Mouse (Mus musculus): ENCODE data around the gene Cactin. TPM values are rescaled to one million over a fixed set of nuclear protein-coding genes. Genes with fewer than 3 reads are reported as not detected.

Gene Cactin
- polyA plus RNA-seq, 1 experiment = 41.4 TPM

DNA sequence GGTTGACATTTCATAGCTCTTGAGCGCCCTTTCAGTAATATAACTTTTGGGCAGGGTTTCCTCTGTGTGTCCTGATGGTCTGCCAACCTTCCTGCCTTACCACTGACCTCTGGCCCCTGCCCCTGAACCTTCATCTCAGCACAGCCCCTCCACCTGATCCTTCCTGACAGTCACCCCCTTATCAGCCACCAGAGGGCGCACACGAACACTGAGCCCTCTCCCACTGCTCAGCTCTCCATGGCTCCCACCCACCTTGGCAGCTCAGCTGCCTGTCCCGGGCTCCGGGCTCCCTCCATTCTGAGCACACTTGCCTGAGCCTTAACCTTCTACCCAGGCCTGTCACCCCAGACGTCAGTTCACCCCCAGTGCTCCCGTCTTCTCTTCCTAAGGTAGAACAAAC is 31.6 kb upstream of the Cactin start:
- peak; percentile 95 for TF ChIP-seq CTCF (IDR thresholded peaks at IDR 0.05; ENCODE audit: borderline replicate concordance, extremely low read depth, insufficient read depth, insufficient read length)
- no peak for TF ChIP-seq POLR2A (IDR thresholded peaks at IDR 0.05; ENCODE audit: borderline replicate concordance, extremely low read depth, insufficient read depth, insufficient read length, poor library complexity, severe bottlenecking)
- peak; percentile 79 for DNase-seq (ENCODE audit: low read depth)

DNA sequence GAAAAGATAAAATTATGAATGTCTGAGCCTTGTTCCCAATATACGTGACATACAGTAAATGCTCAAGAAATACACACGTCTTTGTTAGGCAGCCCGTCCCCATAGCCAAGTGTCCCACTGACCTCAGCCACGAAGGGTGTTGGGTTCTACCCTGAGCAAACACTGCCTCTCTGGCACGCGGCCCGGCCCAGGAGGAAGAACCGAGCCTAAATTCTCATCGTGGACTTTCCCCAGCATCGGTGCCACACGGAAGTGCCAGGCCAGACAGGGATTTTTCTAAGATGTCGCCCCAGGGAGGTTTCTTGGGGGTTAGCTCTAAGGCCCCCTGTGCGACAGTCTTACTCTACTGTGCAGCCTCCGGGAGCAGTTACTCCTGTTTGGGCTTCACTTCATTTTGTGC is 31.1 kb upstream of the Cactin start:
- TF ChIP-seq POLR2A (IDR thresholded peaks at IDR 0.05; ENCODE audit: borderline replicate concordance, extremely low read depth, insufficient read depth, insufficient read length, poor library complexity, severe bottlenecking) (no peak), CTCF (IDR thresholded peaks at IDR 0.05; ENCODE audit: borderline replicate concordance, extremely low read depth, insufficient read depth, insufficient read length) (no peak)
- DNase-seq (ENCODE audit: low read depth) = no peak

DNA sequence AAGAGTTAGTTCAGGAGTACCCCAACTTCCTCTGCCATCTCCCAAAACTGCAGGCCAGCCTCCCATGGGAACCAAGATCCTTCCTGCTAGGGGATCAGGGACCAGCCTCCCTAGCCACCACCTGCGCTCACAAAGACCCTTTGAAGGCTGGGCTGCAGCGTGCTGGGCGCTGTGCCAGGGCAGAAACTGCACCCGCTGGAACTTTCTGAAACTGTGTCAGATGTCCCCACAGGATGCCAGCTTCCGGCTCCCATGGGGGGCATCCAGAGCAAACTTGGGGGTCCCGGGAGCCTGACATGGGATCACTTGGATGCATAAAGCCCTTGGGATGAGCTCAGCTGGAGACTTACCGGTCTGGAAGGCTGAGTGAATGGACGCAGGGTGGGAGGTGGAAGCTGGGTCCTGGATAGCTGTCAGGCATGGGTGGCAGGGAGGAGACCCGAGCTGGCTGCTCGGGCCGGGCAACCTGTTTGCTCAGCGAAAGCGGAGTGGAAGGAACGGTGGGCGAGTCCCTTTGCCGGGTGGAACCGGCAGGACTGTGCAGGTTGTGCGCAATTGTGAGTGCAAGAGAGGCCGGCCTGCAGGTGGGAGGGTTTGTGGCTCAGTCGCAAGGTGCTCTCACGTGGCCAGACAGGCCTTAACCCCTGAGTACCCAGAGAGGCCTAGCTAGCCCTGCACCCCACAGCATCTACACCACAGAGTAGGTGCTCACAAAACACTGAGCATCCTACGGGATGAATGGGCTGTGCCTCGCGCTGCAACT is 30.0 kb upstream of the Cactin start:
- TF ChIP-seq CTCF (IDR thresholded peaks at IDR 0.05; ENCODE audit: borderline replicate concordance, extremely low read depth, insufficient read depth, insufficient read length) (no peak), POLR2A (IDR thresholded peaks at IDR 0.05; ENCODE audit: borderline replicate concordance, extremely low read depth, insufficient read depth, insufficient read length, poor library complexity, severe bottlenecking) (no peak)
- DNase-seq (ENCODE audit: low read depth) = peak; percentile 66

DNA sequence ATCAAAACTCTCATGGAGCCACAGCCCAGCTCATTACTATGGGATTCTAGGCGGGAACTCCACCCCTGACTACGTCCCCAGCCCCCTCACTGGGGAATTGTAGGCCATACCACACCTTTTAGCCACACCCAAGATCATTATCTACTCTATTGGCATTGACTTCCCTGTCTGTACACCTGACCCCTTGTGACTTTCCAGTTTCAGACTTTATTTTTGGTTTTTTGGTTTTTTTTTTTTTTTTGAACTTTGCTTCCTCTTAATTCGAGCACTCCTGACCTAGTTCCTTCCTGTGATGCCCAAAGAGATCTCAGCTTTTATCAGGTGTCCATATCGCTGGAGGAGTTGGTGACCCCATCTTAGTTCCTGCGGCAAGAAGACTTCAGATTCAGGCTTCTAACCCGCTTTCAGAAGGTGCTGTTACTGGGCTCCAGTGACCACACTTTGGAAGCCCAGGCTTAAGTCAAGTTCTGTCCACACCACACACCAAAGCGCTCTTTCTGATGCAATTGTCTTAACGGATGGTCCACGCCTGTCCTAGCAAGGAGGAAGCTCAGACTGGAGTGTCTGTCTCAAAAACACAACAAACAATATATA is 29.3 kb upstream of the Cactin start, which contains the start of gene Tjp3:
TSS of gene Tjp3 (minus strand) at position 71 of the 594 bp plus-strand sequence.
- TF ChIP-seq CTCF (IDR thresholded peaks at IDR 0.05; ENCODE audit: borderline replicate concordance, extremely low read depth, insufficient read depth, insufficient read length) (no peak), POLR2A (IDR thresholded peaks at IDR 0.05; ENCODE audit: borderline replicate concordance, extremely low read depth, insufficient read depth, insufficient read length, poor library complexity, severe bottlenecking) (no peak)

DNA sequence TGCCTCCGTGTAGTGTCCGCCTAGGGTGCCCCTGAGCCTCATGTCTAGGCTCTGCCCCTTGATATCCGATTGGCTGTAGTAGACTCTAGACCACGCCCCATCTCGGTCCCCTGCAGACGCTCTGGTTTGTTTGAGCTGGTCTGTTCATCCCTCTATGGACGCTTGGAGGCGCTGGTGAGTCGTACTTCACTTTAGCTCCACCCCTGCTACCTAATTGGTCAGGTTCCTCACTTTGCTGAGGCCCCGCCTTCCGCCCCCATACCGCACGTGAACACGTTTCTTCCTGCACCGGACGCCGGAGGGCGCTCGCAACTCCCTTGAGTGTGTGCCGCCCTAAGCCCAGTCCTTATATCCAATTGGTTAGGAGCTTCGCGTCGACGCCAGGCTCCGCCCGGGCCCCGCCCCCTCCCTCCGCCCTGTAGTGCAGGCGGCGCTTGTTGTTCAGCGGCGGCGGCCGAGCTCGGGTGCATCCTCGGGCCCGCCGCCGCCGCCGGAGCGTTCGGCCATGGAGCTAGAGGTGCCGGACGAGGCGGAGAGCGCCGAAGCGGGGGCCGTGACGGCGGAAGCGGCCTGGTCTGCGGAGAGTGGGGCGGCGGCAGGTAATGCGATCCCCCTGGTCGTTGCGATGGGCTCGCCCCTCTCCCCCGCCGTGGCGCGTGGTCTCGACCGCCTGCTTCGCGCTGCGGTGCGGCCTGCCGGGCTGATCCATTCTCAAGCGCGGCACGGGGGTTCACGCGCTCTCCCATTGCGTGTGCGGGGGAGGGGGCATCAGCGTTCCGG is 28.2 kb upstream of the Cactin start, which contains the start of gene Pip5k1c:
TSS of gene Pip5k1c (plus strand) at position 410 of the 780 bp plus-strand sequence.
- TF ChIP-seq CTCF (IDR thresholded peaks at IDR 0.05; ENCODE audit: borderline replicate concordance, extremely low read depth, insufficient read depth, insufficient read length) (peak; percentile 83), POLR2A (IDR thresholded peaks at IDR 0.05; ENCODE audit: borderline replicate concordance, extremely low read depth, insufficient read depth, insufficient read length, poor library complexity, severe bottlenecking) (peak; percentile 98)
- peak; percentile 100 for DNase-seq (ENCODE audit: low read depth)

More for the DNA sequence above, 29.3 kb upstream of the Cactin start, which contains the start of gene Tjp3:
- no peak for DNase-seq (ENCODE audit: low read depth)

DNA sequence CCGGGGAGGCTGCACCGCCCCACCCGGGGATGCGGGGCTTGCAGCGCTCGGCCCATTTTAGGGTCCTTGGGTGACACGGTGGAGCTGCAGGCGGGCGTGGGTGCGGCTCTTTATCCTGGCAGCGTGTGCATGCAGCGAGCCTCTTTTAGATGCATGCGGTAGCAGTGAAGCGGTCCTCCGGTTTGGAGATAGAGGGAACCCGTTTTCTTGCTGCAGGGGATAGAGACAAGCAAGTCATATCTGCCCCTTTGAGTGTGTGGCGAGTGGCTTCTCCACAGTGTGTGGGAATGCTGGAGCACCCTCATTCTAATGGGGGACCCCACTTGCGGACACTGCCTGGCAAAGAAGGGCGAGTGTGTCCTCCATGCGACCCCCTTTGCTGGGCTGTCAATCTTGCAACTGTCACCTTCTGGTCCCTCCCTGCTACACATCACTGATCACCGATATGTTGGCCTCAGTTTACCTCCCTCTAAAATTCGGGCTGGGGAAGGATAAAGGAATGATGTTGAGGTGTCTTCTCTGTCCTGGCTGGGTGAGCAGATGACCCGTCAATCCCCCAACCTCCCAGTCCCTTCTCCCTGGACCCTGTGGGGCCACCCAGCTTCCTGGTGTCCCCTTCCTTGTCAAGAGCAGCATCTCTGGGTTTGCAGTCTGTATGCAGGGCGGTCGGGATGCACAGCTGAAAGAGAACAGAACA is 27.4 kb upstream of the Cactin start:
- DNase-seq (ENCODE audit: low read depth) = no peak
- no peak for TF ChIP-seq POLR2A (IDR thresholded peaks at IDR 0.05; ENCODE audit: borderline replicate concordance, extremely low read depth, insufficient read depth, insufficient read length, poor library complexity, severe bottlenecking)

DNA sequence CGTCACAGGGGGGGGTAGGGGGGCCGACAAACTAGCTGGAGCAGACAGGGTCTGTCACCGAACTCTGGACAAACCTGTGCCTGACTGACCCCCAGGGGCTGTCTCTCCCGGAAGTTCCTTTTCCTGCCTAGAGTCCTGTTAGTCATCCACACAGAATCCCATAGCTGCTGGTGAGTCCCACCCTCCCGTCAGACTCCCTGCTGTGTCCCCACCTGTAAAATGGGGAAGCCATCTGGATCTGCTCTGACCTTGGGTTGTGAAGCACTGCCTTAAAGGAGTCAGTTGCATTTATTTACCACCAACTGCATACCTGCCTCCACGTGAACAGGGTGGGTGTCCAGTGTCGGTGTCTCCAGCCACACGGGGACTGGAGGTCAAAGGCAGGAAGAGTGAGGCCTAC is 26.5 kb upstream of the Cactin start:
- DNase-seq (ENCODE audit: low read depth) = no peak
- no peak for TF ChIP-seq CTCF (IDR thresholded peaks at IDR 0.05; ENCODE audit: borderline replicate concordance, extremely low read depth, insufficient read depth, insufficient read length)
- TF ChIP-seq POLR2A (IDR thresholded peaks at IDR 0.05; ENCODE audit: borderline replicate concordance, extremely low read depth, insufficient read depth, insufficient read length, poor library complexity, severe bottlenecking) = no peak

DNA sequence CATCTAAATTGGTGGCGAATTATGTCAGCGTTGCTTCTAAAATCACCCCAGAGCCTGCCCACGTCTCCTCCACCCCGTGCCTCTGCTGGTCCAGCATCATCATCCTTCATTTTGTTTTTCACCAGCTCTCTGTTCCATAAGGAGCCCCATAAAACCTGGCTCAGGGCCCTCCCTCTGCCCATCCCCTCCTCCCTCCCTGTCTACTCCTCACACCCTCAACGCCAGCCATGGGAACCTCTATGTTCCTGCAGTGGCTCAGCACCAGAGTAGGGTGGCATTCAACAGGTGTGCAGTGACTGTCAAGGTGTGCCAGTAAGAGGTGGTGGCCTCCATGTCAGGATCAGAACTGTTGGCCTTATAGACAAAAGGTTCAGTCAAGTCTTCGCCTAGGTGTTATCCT is 25.7 kb upstream of the Cactin start:
- TF ChIP-seq CTCF (IDR thresholded peaks at IDR 0.05; ENCODE audit: borderline replicate concordance, extremely low read depth, insufficient read depth, insufficient read length) (no peak), POLR2A (IDR thresholded peaks at IDR 0.05; ENCODE audit: borderline replicate concordance, extremely low read depth, insufficient read depth, insufficient read length, poor library complexity, severe bottlenecking) (no peak)
- DNase-seq (ENCODE audit: low read depth) = no peak

DNA sequence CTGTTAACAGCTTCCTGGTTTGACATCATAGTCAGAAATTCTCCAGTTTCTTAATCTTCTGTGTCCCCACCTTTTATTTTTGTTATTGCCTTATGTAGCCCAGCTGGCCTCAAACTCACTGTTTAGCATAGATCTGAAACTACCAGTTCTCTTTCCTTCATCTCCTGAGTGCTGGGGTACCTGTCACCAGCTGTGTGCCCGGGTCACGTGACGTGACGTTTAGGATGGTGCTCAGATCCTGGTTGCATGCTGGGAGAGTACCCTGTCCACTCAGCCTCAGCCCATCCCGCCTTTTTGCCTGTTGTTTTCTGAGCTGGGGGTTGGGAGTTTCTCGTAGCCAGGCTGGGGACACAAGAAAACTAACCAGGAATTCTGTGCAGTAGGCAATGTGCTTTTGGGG is 23.7 kb upstream of the Cactin start:
- no peak for DNase-seq (ENCODE audit: low read depth)
- no peak for TF ChIP-seq CTCF (IDR thresholded peaks at IDR 0.05; ENCODE audit: borderline replicate concordance, extremely low read depth, insufficient read depth, insufficient read length)
- no peak for TF ChIP-seq POLR2A (IDR thresholded peaks at IDR 0.05; ENCODE audit: borderline replicate concordance, extremely low read depth, insufficient read depth, insufficient read length, poor library complexity, severe bottlenecking)

DNA sequence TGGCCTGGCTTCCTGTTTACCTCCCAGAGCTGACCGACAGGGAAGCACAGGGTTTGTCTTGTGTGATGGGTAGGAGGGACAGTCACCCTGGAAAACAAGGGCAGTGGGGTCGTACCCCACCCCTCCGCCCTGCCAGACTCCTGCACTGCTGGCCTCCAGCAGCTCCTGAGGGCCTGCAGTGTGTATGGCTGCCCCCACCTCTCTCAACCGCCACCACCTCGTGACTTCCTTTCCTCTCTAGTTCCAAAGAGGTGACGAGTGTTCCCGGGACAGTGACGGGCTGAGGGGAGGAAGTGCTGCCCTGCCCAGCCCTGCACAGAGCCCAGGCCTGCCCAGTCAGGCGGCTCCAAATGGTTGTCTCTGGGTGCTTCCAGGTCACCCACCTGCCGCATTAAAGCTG is 23.1 kb upstream of the Cactin start:
- no peak for TF ChIP-seq CTCF (IDR thresholded peaks at IDR 0.05; ENCODE audit: borderline replicate concordance, extremely low read depth, insufficient read depth, insufficient read length)
- no peak for TF ChIP-seq POLR2A (IDR thresholded peaks at IDR 0.05; ENCODE audit: borderline replicate concordance, extremely low read depth, insufficient read depth, insufficient read length, poor library complexity, severe bottlenecking)
- DNase-seq (ENCODE audit: low read depth) = no peak
